Mouse (Mus musculus): ENCODE results near the gene Ung.

DNA sequence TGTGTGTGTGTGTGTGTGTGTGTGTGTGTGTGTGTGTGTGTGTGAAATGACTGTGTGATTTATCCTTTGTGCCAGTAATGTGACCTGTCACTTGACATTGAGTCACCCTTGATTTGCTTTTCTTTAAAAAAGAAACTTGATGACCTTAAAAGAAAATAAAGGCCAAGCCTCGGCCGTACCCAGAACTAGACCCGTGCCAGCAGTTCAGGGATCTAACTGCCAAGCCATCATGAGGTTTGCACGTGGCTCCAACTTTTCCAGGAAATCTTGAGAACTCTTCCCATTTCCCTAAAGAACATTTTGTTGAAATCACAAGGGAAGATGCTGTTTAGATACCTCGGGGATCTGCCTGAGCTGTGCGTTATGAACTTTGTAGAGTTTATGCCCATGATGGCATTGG is 31.2 kb downstream of the Ung start:
- no peak for TF ChIP-seq CTCF (IDR thresholded peaks at IDR 0.05; ENCODE audit: low read depth)
- no peak for TF ChIP-seq EP300 (IDR thresholded peaks at IDR 0.05; ENCODE audit: low read depth)
